Mouse (Mus musculus): Measurements from ENCODE around the gene Ppp2r1b. TPM values are rescaled to one million over a fixed set of nuclear protein-coding genes. Genes with fewer than 3 reads are reported as not detected.

The Ppp2r1b gene
- polyA plus RNA-seq, 2 experiments: 25.2 to 51.0 TPM

- H3K4me1 ChIP-seq (ENCODE audit: control insufficient read depth, insufficient read depth, low read length): no peaks in the 10 kb centered on the region
- no peak overlapping the region for H3K4me3 ChIP-seq (replicated peaks; ENCODE audit: low read length)
- no peak for TF ChIP-seq POLR2A (IDR thresholded peaks at IDR 0.05; ENCODE audit: borderline replicate concordance, extremely low read depth, insufficient read depth, insufficient read length)
- no peaks in the 10 kb centered on the region for H3K27me3 ChIP-seq (ENCODE audit: control insufficient read depth, insufficient read depth, low read length)
- H3K9ac ChIP-seq (ENCODE audit: low read depth, low read length, severe bottlenecking): no peak overlapping the region
- H3K36me3 ChIP-seq (ENCODE audit: control insufficient read depth, insufficient read depth, low read length): no peaks in the 10 kb centered on the region
- no peak overlapping the region for H3K4me2 ChIP-seq (replicated peaks; ENCODE audit: low read depth, low read length, severe bottlenecking)
- ATAC-seq (ENCODE audit: low FRiP score, low read depth) (no peak), DNase-seq (ENCODE audit: low spot score) (no peak)
- H3K9me3 ChIP-seq (ENCODE audit: control insufficient read depth, low read length): no peaks in the 10 kb centered on the region
- no peak overlapping the region for H3K27ac ChIP-seq (replicated peaks; ENCODE audit: low read depth, low read length)
- 71% methylated on average over 5 of the region's 5 CpGs for WGBS
These were observed 77.5 kb downstream of the Ppp2r1b start for GRCm38 (mm10) chr9:50922363-50923153.

GRCm38 (mm10) chr9:50924454-50924853 lies 79.4 kb downstream of the Ppp2r1b start:
- TF ChIP-seq POLR2A (IDR thresholded peaks at IDR 0.05; ENCODE audit: borderline replicate concordance, extremely low read depth, insufficient read depth, insufficient read length): no peak
- Histone ChIP-seq H3K27ac (replicated peaks; ENCODE audit: low read depth, low read length) (no peak overlapping the region), H3K4me2 (replicated peaks; ENCODE audit: low read depth, low read length, severe bottlenecking) (no peak overlapping the region)

GRCm38 (mm10) chr9:50925801-50926200 lies 80.7 kb downstream of the Ppp2r1b start:
- Histone ChIP-seq H3K9me3 (ENCODE audit: control insufficient read depth, low read length) (no peaks in the 10 kb centered on the region), H3K4me2 (replicated peaks; ENCODE audit: low read depth, low read length, severe bottlenecking) (no peak overlapping the region), H3K27ac (replicated peaks; ENCODE audit: low read depth, low read length) (no peak overlapping the region), H3K27me3 (ENCODE audit: control insufficient read depth, insufficient read depth, low read length) (no peaks in the 10 kb centered on the region), H3K4me1 (ENCODE audit: control insufficient read depth, insufficient read depth, low read length) (no peaks in the 10 kb centered on the region), H3K9ac (ENCODE audit: low read depth, low read length, severe bottlenecking) (no peak overlapping the region), H3K36me3 (ENCODE audit: control insufficient read depth, insufficient read depth, low read length) (0 out of 2 replicates have a peak, but pooled peaks cover 10% of the 10 kb centered on the region), H3K4me3 (replicated peaks; ENCODE audit: low read length) (no peak overlapping the region)
- ATAC-seq (ENCODE audit: low FRiP score, low read depth) (no peak), DNase-seq (ENCODE audit: low spot score) (no peak)
- TF ChIP-seq POLR2A (IDR thresholded peaks at IDR 0.05; ENCODE audit: borderline replicate concordance, extremely low read depth, insufficient read depth, insufficient read length): no peak
- 88% methylated on average over 4 of the region's 4 CpGs for WGBS

More at GRCm38 (mm10) chr9:50924454-50924853, 79.4 kb downstream of the Ppp2r1b start:
- no peaks in the 10 kb centered on the region for H3K4me1 ChIP-seq (ENCODE audit: control insufficient read depth, insufficient read depth, low read length)
- H3K36me3 ChIP-seq (ENCODE audit: control insufficient read depth, insufficient read depth, low read length): 0 out of 2 replicates have a peak, but pooled peaks cover 5% of the 10 kb centered on the region
- no peak overlapping the region for H3K9ac ChIP-seq (ENCODE audit: low read depth, low read length, severe bottlenecking)
- no peak for ATAC-seq (ENCODE audit: low FRiP score, low read depth)
- no peaks in the 10 kb centered on the region for H3K9me3 ChIP-seq (ENCODE audit: control insufficient read depth, low read length)
- H3K4me3 ChIP-seq (replicated peaks; ENCODE audit: low read length): no peak overlapping the region
- H3K27me3 ChIP-seq (ENCODE audit: control insufficient read depth, insufficient read depth, low read length): no peaks in the 10 kb centered on the region
- no peak for DNase-seq (ENCODE audit: low spot score)

- TF ChIP-seq POLR2A (IDR thresholded peaks at IDR 0.05; ENCODE audit: borderline replicate concordance, extremely low read depth, insufficient read depth, insufficient read length): no peak
- no peaks in the 10 kb centered on the region for H3K27me3 ChIP-seq (ENCODE audit: control insufficient read depth, insufficient read depth, low read length)
- DNase-seq (ENCODE audit: low spot score): no peak
- no peaks in the 10 kb centered on the region for H3K9me3 ChIP-seq (ENCODE audit: control insufficient read depth, low read length)
- ATAC-seq (ENCODE audit: low FRiP score, low read depth): no peak
- no peak overlapping the region for H3K27ac ChIP-seq (replicated peaks; ENCODE audit: low read depth, low read length)
- peaks cover 15% of the 10 kb centered on the region for H3K36me3 ChIP-seq (ENCODE audit: control insufficient read depth, insufficient read depth, low read length)
- H3K9ac ChIP-seq (ENCODE audit: low read depth, low read length, severe bottlenecking): no peak overlapping the region
- H3K4me3 ChIP-seq (replicated peaks; ENCODE audit: low read length): no peak overlapping the region
- H3K4me2 ChIP-seq (replicated peaks; ENCODE audit: low read depth, low read length, severe bottlenecking): no peak overlapping the region
- H3K4me1 ChIP-seq (ENCODE audit: control insufficient read depth, insufficient read depth, low read length): no peaks in the 10 kb centered on the region
These were observed 84.9 kb downstream of the Ppp2r1b start for GRCm38 (mm10) chr9:50929986-50930385.

- no peak overlapping the region for H3K9ac ChIP-seq (ENCODE audit: low read depth, low read length, severe bottlenecking)
- H3K27ac ChIP-seq (replicated peaks; ENCODE audit: low read depth, low read length): no peak overlapping the region
- H3K36me3 ChIP-seq (ENCODE audit: control insufficient read depth, insufficient read depth, low read length): no peaks in the 10 kb centered on the region
- H3K4me1 ChIP-seq (ENCODE audit: control insufficient read depth, insufficient read depth, low read length): no peaks in the 10 kb centered on the region
- H3K9me3 ChIP-seq (ENCODE audit: control insufficient read depth, low read length): no peaks in the 10 kb centered on the region
- no peak overlapping the region for H3K4me2 ChIP-seq (replicated peaks; ENCODE audit: low read depth, low read length, severe bottlenecking)
- DNase-seq (ENCODE audit: low spot score) (no peak), ATAC-seq (ENCODE audit: low FRiP score, low read depth) (no peak)
- no peaks in the 10 kb centered on the region for H3K27me3 ChIP-seq (ENCODE audit: control insufficient read depth, insufficient read depth, low read length)
- TF ChIP-seq POLR2A (IDR thresholded peaks at IDR 0.05; ENCODE audit: borderline replicate concordance, extremely low read depth, insufficient read depth, insufficient read length): no peak
- 63% methylated on average over 3 of the region's 3 CpGs for WGBS
- H3K4me3 ChIP-seq (replicated peaks; ENCODE audit: low read length): no peak overlapping the region
These were observed 96.8 kb downstream of the Ppp2r1b start for GRCm38 (mm10) chr9:50941804-50942401.

Data from limb, embryonic 14.5 days (tissue).